Mouse (Mus musculus): ENCODE data around the gene Cactin.

DNA sequence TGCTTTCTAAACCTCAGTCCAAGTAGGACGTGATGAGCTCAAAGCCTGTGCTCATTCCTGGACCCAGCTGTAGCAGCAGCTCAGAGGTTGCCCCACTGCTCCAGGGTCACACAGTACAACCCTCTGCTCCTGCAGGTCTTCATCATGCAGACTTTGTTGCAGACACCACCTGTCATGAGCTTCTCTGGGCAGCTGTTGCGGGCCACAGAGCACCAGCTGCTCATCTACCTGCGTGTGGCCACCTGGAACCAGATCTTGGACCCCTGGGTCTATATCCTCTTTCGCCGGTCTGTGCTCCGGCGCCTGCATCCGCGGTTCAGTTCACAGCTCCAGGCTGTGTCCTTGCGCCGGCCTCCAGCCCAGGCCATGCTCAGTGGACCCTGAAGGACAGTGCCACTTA is 13.4 kb downstream of the Cactin start:
- TF ChIP-seq CTCF (IDR thresholded peaks at IDR 0.05; ENCODE audit: borderline replicate concordance, insufficient read depth, low read length): no peak
- TF ChIP-seq POLR2A (IDR thresholded peaks at IDR 0.05; ENCODE audit: low read depth, low read length): no peak

Measured in embryonic fibroblast, embryonic 13.5 days (primary cell).